Mouse (Mus musculus): ENCODE results near the gene Tbx20. TPM values are rescaled to one million over a fixed set of nuclear protein-coding genes. Genes with fewer than 3 reads are reported as not detected.

Gene Tbx20
- polyA plus RNA-seq (2015; fragmentation: Nextera tagmentation; extraction: Ambion mirVana), result 0.69 and 0.96 TPM in 2 replicates

DNA sequence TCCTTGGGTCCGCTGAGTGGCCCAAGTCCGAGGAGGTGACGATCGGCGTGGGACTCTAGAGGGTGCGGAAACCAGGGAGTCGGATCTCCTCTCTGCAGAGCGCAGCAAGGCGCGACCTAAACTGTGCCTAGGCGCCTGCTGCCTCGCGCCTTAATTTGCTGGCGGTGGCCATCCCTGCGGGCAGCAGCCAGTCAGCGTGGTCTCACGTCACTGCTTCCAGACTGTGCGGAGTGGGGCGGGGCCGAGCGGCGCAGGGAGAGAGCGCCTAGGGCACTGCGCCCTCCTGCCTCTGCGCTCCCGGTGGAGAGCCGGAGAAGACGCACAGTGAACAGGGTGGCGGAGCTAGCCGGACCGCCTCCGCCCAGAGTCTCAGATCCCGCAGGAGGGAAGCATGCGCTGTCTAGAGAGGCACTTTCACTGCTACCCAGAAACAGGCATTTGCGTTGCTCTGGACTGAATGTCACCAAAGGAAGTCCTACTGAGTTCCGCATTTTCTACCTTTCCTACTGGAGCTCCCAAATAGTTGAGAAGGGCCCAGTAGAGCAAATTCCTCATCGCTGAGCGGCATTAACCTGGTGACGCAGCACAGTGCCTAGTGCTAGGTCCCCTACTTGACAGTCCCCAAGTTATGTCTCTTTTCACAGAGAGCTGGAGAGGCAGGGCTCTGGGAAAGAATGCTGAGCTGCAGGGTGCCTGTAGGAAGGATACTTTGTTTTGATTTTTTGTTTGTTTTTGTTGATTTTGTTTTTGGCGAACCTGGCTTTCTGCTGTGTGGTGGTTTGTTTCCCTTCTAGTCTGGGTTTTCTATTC, at the start of gene Tbx20:
Tbx20 (minus strand) TSS at position 144 of the 810 bp plus-strand sequence.
- WGBS (ENCODE audit: insufficient replicate concordance), result under 1% methylated on average over 40 of the region's 40 CpGs
- no peaks in the 10 kb centered on the region for H3K36me3 ChIP-seq
- peak within 1 kb of the TSS; percentile 38 for H3K4me2 ChIP-seq
- H3K9ac ChIP-seq, result peak within 1 kb of the TSS; percentile 41; the same call in 1 of the 2 replicates
- peaks cover 99% of the 10 kb centered on the region for H3K27me3 ChIP-seq
- H3K27ac ChIP-seq, result no peak within 1 kb of the TSS
- peaks cover 10% of the 10 kb centered on the region; the same call in 1 of the 2 replicates for H3K4me1 ChIP-seq (replicated peaks)
- H3K4me3 ChIP-seq (replicated peaks), result peak within 1 kb of the TSS; percentile 43
- H3K9me3 ChIP-seq (replicated peaks), result no peaks in the 10 kb centered on the region
- DNase-seq, result no peak
- peak; percentile 76 for ATAC-seq (ENCODE audit: low read depth)

DNA sequence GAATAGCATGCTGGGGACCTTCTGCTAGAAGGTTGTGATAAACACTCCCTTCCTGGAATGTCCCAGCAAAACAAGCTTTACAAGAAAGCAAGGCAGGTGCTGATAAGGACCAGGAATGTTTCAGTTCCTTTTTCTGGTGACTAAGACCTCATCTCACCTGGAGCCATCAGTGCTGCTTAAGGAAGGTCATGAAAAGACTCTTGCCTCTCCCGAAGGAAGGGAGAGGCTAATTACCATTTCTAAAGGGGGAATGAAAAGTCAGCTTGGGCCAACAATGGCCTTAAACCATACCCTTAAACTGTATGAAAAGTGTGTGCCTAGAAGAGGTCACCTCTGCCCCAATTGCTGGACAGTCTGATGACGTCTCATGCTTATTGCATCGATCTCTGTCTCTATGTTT, 44.4 kb upstream of the Tbx20 start:
- Histone ChIP-seq H3K4me1 (replicated peaks) (no peaks in the 10 kb centered on the region), H3K9me3 (replicated peaks) (no peaks in the 10 kb centered on the region), H3K36me3 (no peaks in the 10 kb centered on the region), H3K4me2 (no peak overlapping the region), H3K4me3 (replicated peaks) (no peak overlapping the region), H3K9ac (no peak overlapping the region), H3K27me3 (no peaks in the 10 kb centered on the region), H3K27ac (no peak overlapping the region)
- 60% methylated on average over 3 of the region's 3 CpGs for WGBS (ENCODE audit: insufficient replicate concordance)
- ATAC-seq (ENCODE audit: low read depth), result no peak
- DNase-seq, result no peak

DNA sequence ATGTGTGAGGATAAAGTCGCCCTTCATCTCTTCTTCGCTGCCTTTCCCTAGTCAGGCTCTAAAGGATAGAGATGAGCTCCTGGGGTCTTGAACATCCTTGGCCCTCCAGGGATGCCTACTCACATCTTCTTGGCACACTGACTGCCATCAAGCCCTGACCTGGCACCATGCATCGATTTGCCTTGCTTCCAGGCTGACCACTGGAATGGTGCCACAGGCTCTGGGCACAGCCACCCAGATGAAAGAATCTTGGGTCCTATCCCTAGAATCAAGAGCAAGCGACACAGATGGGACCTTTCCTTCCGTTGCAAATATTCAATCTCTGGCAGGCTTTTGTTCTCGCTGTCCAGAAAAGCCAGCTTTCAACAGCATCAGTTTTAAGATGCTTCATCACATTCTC, 38.4 kb upstream of the Tbx20 start:
- no peak overlapping the region for H3K9ac ChIP-seq
- no peaks in the 10 kb centered on the region for H3K9me3 ChIP-seq (replicated peaks)
- no peaks in the 10 kb centered on the region for H3K36me3 ChIP-seq
- DNase-seq, result no peak
- no peak overlapping the region for H3K4me2 ChIP-seq
- 61% methylated on average over 6 of the region's 6 CpGs for WGBS (ENCODE audit: insufficient replicate concordance)
- ATAC-seq (ENCODE audit: low read depth), result no peak
- no peak overlapping the region for H3K27ac ChIP-seq
- no peaks in the 10 kb centered on the region for H3K4me1 ChIP-seq (replicated peaks)
- no peaks in the 10 kb centered on the region for H3K27me3 ChIP-seq
- no peak overlapping the region for H3K4me3 ChIP-seq (replicated peaks)

DNA sequence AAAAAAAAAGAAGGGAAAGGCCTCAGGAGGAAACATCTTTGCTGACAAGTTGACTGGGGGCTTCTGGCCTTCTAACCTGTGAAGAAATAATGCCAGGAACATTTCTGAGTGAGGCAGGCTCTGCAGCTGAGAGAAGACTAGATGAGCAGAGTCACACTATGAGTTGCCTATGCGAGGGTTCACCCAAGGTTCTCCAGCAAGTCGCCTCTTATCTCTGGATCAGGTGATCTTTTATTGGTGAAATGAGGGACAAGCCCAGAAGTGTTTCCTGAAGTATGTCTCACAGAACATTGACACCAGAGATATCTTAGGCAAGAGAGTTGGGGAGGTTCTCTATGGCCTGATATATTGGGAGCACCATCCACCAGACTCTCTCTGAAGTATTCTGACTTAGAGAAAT, 18.0 kb upstream of the Tbx20 start:
- Histone ChIP-seq H3K27ac (no peak overlapping the region), H3K4me2 (no peak overlapping the region), H3K4me1 (replicated peaks) (no peaks in the 10 kb centered on the region), H3K9me3 (replicated peaks) (no peaks in the 10 kb centered on the region), H3K4me3 (replicated peaks) (no peak overlapping the region), H3K27me3 (no peaks in the 10 kb centered on the region), H3K36me3 (no peaks in the 10 kb centered on the region), H3K9ac (no peak overlapping the region)
- ATAC-seq (ENCODE audit: low read depth) (no peak), DNase-seq (no peak)
- 37% methylated on average over 2 of the region's 2 CpGs for WGBS (ENCODE audit: insufficient replicate concordance)

DNA sequence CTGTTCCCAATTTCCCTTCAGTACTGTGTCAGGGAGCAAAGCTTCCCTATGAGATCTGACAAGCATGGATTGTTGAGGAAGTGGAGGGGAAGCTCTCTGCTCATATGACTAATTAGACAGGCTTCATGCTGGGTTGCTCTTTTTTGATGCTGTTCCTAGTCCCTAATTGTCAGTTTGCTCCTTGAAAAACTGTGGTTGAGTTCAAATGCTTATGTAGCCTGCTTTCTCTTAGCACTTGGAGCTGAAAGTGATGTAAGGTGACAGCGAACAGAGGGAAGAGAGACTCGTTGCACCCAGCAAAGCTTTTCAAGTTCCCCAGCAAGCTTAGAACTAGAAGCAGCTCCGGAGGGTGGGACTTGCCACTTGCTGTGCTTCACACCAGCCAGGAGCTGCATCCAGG, 15.3 kb upstream of the Tbx20 start:
- H3K4me3 ChIP-seq (replicated peaks), result no peak overlapping the region
- H3K27ac ChIP-seq, result no peak overlapping the region
- DNase-seq, result no peak
- no peaks in the 10 kb centered on the region for H3K36me3 ChIP-seq
- no peaks in the 10 kb centered on the region for H3K27me3 ChIP-seq
- H3K4me1 ChIP-seq (replicated peaks), result no peaks in the 10 kb centered on the region
- H3K4me2 ChIP-seq, result no peak overlapping the region
- no peak for ATAC-seq (ENCODE audit: low read depth)
- H3K9me3 ChIP-seq (replicated peaks), result no peaks in the 10 kb centered on the region
- 46% methylated on average over 3 of the region's 3 CpGs for WGBS (ENCODE audit: insufficient replicate concordance)
- no peak overlapping the region for H3K9ac ChIP-seq

DNA sequence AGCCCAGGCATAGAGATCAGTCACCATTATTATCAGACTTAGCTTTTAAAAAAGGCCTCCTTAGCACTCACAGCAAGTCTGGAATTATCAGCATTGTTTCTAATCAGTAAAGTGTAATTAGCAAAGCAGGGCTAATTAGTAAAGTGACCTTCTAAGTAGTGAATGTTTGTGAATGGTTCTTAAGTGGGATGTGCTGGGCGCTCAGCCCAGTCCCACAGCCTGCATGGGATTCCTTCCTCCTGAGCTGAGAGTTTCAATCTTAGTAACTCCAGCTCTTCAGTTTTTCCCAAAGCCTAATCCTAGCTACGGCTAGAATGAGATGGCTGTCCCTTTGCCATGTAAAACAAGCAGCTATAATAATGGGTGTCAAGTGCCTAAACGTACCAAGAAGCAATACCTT, 8.2 kb upstream of the Tbx20 start:
- Histone ChIP-seq H3K4me1 (replicated peaks) (no peaks in the 10 kb centered on the region), H3K4me2 (no peak overlapping the region), H3K9ac (no peak overlapping the region), H3K4me3 (replicated peaks) (no peak overlapping the region), H3K9me3 (replicated peaks) (no peaks in the 10 kb centered on the region), H3K27me3 (peaks cover 56% of the 10 kb centered on the region), H3K27ac (no peak overlapping the region), H3K36me3 (no peaks in the 10 kb centered on the region)
- 46% methylated on average over 3 of the region's 3 CpGs for WGBS (ENCODE audit: insufficient replicate concordance)
- ATAC-seq (ENCODE audit: low read depth) (no peak), DNase-seq (no peak)

DNA sequence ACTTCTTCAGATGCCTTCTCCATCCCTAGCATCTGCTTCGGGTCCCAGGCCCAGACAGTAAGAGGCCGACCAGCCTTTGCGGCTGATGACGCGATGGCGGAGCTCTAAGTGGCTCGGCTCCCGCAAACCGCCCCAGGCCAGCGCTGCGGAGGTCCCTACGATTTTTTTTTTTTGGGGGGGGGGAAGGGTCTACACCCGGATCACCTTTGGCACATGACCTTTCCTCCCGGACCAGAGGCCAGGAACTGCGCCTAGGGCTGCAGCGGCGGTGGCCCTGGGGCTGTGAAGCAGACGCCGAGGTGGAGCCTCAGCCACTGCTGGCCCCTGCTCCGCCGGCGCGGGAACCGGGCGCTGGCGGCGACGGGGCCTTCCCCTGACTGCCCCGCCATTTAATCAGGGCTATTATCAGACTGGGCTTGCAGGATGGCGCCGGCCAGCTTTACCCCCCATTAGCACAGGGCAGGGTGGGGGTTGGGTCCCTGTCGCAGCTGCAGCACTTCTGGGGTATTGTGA, 6.9 kb upstream of the Tbx20 start:
- Histone ChIP-seq H3K4me1 (replicated peaks) (no peaks in the 10 kb centered on the region), H3K4me3 (replicated peaks) (peak overlapping the region; percentile 33), H3K36me3 (no peaks in the 10 kb centered on the region), H3K4me2 (peak overlapping the region; percentile 55), H3K27ac (no peak overlapping the region), H3K9ac (no peak overlapping the region), H3K9me3 (replicated peaks) (no peaks in the 10 kb centered on the region), H3K27me3 (peaks cover 69% of the 10 kb centered on the region)
- ATAC-seq (ENCODE audit: low read depth) (peak; percentile 29; the same call in 1 of the 2 replicates), DNase-seq (no peak)
- under 1% methylated on average over 32 of the region's 32 CpGs for WGBS (ENCODE audit: insufficient replicate concordance)

DNA sequence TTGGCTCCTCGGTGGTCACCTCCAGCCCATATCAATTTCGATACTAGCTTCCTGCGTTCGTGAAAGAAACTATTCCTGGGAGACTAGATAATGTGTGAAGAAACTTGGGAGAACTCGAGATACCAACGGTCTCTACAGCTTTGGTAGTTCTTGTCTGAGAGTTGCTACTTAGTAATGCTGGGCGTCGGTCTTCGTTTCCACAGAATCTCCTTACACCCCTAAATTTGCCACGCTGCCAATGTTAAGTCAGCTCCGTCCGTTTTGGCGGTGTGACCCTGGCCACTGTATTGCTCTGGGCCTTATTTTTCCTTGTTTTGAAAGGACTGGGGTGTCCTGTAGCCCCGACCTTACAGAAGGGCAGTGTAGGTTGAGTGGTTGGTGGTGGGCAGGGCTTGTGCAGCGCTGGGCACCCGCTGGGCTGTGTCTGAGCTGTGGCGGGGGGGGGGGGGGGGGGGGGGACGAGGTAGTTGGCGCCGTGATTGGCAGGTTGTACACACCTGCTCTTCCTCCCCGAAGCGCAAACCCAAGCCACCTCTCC, 6.4 kb upstream of the Tbx20 start:
- no peak overlapping the region for H3K27ac ChIP-seq
- ATAC-seq (ENCODE audit: low read depth) (no peak), DNase-seq (no peak)
- peak overlapping the region; percentile 55 for H3K4me2 ChIP-seq
- peaks cover 73% of the 10 kb centered on the region for H3K27me3 ChIP-seq
- H3K36me3 ChIP-seq, result no peaks in the 10 kb centered on the region
- H3K4me3 ChIP-seq (replicated peaks), result peak overlapping the region; percentile 33
- no peaks in the 10 kb centered on the region for H3K9me3 ChIP-seq (replicated peaks)
- 4% methylated on average over 19 of the region's 22 CpGs for WGBS (ENCODE audit: insufficient replicate concordance)
- H3K4me1 ChIP-seq (replicated peaks), result no peaks in the 10 kb centered on the region
- H3K9ac ChIP-seq, result no peak overlapping the region

DNA sequence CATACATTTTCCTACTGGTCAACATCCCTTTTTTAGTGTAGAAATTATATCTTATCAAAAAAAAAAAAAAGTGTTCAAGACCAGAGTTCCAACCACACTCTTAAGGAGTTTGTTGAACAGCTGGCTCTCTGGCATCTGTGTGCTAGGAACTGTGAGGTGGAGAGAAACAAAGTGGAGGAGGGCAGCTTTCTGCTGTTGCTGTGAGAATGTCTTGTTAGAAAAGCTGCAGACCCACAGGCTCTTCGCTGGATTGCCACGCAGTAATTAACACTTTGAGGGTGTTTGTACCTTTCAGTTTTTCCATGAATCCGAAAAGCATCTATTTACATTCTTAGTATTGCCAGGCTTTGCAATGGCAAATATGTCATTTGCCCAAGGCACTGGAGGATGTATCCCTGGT, 5.9 kb upstream of the Tbx20 start:
- Histone ChIP-seq H3K9me3 (replicated peaks) (no peaks in the 10 kb centered on the region), H3K4me3 (replicated peaks) (no peak overlapping the region), H3K9ac (no peak overlapping the region), H3K27ac (no peak overlapping the region), H3K4me1 (replicated peaks) (no peaks in the 10 kb centered on the region), H3K4me2 (no peak overlapping the region), H3K36me3 (no peaks in the 10 kb centered on the region), H3K27me3 (peaks cover 78% of the 10 kb centered on the region)
- WGBS (ENCODE audit: insufficient replicate concordance), result 17% methylated on average over 3 of the region's 3 CpGs
- ATAC-seq (ENCODE audit: low read depth), result no peak
- DNase-seq, result no peak

DNA sequence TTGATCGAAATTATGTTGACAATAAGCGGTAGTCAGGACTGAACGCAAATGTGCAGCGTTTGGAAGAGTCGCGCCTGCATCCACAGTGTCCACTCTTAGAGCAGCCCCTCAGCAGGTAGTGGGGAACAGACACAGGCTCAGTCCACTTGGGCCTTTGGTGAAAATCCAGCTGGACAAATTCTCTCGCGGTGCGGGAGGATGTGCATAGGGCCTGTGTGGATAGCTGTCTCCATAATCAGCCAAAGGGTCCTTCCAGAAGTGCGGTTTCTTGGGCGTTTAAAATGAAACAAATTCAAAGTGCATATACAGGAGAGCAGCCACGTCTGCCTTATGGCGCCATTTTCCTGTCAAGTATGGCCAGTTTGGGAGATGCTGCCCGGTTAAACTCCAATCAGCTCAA, 4.5 kb upstream of the Tbx20 start:
- Histone ChIP-seq H3K4me1 (replicated peaks) (peaks cover 10% of the 10 kb centered on the region; the same call in 1 of the 2 replicates), H3K4me3 (replicated peaks) (no peak overlapping the region), H3K9me3 (replicated peaks) (no peaks in the 10 kb centered on the region), H3K27me3 (peaks cover 92% of the 10 kb centered on the region), H3K36me3 (no peaks in the 10 kb centered on the region), H3K4me2 (no peak overlapping the region), H3K9ac (no peak overlapping the region), H3K27ac (no peak overlapping the region)
- ATAC-seq (ENCODE audit: low read depth) (no peak), DNase-seq (no peak)
- WGBS (ENCODE audit: insufficient replicate concordance), result 18% methylated on average over 14 of the region's 14 CpGs

DNA sequence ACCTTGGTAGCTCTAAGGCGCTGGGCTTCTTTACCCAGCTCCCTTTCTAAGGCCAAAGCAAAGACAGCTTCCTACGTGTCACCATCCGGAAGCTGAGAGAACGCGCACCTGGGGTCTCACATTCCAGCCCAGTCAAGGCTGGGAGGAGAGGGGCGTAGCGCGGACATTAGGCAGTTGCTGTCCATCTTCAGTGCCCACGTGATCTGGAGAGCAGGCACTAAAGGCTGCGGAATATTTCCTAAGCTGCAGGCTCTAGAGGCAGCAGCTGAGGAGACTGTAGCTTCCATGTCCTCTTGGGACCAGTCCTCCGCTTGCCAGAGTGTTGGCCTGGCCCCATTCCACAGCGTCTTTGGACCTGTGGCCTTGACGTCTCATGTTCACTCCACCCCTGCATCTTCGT, 3.9 kb upstream of the Tbx20 start:
- Histone ChIP-seq H3K4me2 (peak overlapping the region; percentile 23; the same call in 1 of the 2 replicates), H3K4me3 (replicated peaks) (no peak overlapping the region), H3K27me3 (peaks cover 98% of the 10 kb centered on the region), H3K27ac (no peak overlapping the region), H3K36me3 (no peaks in the 10 kb centered on the region), H3K9me3 (replicated peaks) (no peaks in the 10 kb centered on the region), H3K4me1 (replicated peaks) (peaks cover 10% of the 10 kb centered on the region; the same call in 1 of the 2 replicates), H3K9ac (no peak overlapping the region)
- no peak for DNase-seq
- no peak for ATAC-seq (ENCODE audit: low read depth)
- WGBS (ENCODE audit: insufficient replicate concordance), result 3% methylated on average over 14 of the region's 14 CpGs
